Mouse (Mus musculus): ENCODE measurements around the gene Enpp3. TPM values are rescaled to one million over a fixed set of nuclear protein-coding genes. Genes with fewer than 3 reads are reported as not detected.

Enpp3 gene
- polyA plus RNA-seq, 1 experiment from 2014 or later: 6.1 TPM

DNA sequence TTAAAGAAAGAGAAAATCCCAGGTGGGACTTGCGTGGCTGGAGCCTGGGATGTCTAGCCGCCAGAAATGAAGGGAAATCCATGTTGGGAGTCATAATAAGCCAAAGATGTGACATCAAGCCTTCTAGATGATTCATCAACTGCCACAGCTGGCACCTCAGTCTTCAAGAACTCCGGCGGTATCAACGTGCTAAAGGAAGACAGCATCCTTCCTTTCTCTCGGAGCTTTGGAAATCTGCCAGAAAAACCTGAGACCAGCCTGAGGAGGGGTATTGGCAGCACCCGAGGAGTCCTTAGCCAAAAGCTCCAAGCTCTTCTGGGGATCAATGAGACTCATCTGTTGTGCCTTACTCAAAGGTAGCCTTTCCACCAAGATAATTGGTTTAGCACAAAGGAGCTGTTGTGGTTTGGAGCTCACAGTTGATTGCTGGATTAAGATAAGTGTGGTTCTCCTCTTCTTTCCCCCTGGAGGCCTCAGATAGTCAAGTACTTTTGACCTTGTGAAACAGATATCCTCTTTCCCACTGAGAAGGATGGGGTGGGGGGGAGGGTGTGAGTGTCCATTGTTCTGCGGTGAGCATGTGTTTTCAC, 84.2 kb downstream of the Enpp3 start:
- H3K9ac ChIP-seq: no peak overlapping the region
- H3K27me3 ChIP-seq: no peaks in the 10 kb centered on the region
- ATAC-seq (ENCODE audit: insufficient number of reproducible peaks, low FRiP score, low TSS enrichment, low read depth): 0 out of 2 replicates have a peak, but pooled peaks have one; percentile 19
- H3K27ac ChIP-seq (replicated peaks): no peak overlapping the region
- no peaks in the 10 kb centered on the region for H3K4me1 ChIP-seq
- H3K36me3 ChIP-seq: no peaks in the 10 kb centered on the region
- H3K9me3 ChIP-seq (replicated peaks): no peaks in the 10 kb centered on the region
- no peak overlapping the region for H3K4me3 ChIP-seq (replicated peaks)
- WGBS: 30% methylated on average over 8 of the region's 8 CpGs
- H3K4me2 ChIP-seq (replicated peaks): no peak overlapping the region

DNA sequence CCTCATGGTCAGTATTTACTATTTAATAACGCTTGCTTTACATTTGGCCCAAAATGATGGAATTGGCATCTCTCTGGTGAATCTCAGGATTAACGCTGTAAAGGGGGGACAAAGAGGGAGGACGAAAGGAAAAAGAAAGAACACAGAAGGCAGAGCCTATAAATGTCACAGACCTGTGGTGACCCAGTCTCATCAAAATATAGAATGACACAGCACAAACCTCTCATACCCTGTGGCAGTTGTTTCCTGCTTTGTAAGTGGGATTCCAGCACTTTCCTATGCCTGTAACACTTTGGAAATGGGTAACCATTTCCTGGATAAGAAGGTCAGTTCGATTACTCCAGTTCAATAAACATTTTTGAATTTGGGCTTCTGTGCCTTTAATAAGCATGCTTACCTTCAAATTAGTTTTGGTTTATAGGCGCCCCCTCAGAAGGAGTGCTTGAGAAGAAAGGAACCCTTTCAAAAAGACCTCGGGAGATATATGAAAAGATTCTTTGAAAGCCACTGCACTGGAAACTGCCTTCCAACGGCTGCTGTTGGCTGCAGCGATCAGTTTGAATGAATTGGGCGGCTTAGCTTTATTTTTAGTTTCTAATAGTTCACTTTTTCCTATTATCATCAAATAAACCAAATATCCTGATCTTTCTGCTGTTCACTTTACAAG, 87.6 kb downstream of the Enpp3 start:
- H3K27me3 ChIP-seq: no peaks in the 10 kb centered on the region
- H3K9me3 ChIP-seq (replicated peaks): no peaks in the 10 kb centered on the region
- peak overlapping the region; percentile 31 for H3K4me2 ChIP-seq (replicated peaks)
- WGBS: 48% methylated on average over 9 of the region's 9 CpGs
- H3K36me3 ChIP-seq: no peaks in the 10 kb centered on the region
- H3K4me1 ChIP-seq: no peaks in the 10 kb centered on the region
- peak overlapping the region; percentile 30; the same call in 1 of the 2 replicates for H3K4me3 ChIP-seq (replicated peaks)
- ATAC-seq (ENCODE audit: insufficient number of reproducible peaks, low FRiP score, low TSS enrichment, low read depth): no peak
- H3K27ac ChIP-seq (replicated peaks): peak overlapping the region; percentile 39
- no peak overlapping the region for H3K9ac ChIP-seq

- no peaks in the 10 kb centered on the region for H3K27me3 ChIP-seq
- no peaks in the 10 kb centered on the region for H3K4me1 ChIP-seq
- peak overlapping the region; percentile 39; the same call in 1 of the 2 replicates for H3K27ac ChIP-seq (replicated peaks)
- no peaks in the 10 kb centered on the region for H3K9me3 ChIP-seq (replicated peaks)
- peak overlapping the region; percentile 31 for H3K4me2 ChIP-seq (replicated peaks)
- WGBS: 50% methylated on average over 11 of the region's 11 CpGs
- H3K4me3 ChIP-seq (replicated peaks): peak overlapping the region; percentile 30
- no peak for ATAC-seq (ENCODE audit: insufficient number of reproducible peaks, low FRiP score, low TSS enrichment, low read depth)
- H3K9ac ChIP-seq: no peak overlapping the region
- H3K36me3 ChIP-seq: no peaks in the 10 kb centered on the region
These were observed 88.3 kb downstream of the Enpp3 start for GRCm38 (mm10) chr10:24754251-24754835.

- Histone ChIP-seq H3K4me1 (no peaks in the 10 kb centered on the region), H3K4me2 (replicated peaks) (peak overlapping the region; percentile 31; the same call in 1 of the 2 replicates), H3K4me3 (replicated peaks) (peak overlapping the region; percentile 30), H3K27ac (replicated peaks) (no peak overlapping the region), H3K9ac (no peak overlapping the region), H3K27me3 (no peaks in the 10 kb centered on the region), H3K36me3 (no peaks in the 10 kb centered on the region), H3K9me3 (replicated peaks) (no peaks in the 10 kb centered on the region)
- WGBS: 63% methylated on average over 16 of the region's 16 CpGs
- ATAC-seq (ENCODE audit: insufficient number of reproducible peaks, low FRiP score, low TSS enrichment, low read depth): no peak
These were observed 88.9 kb downstream of the Enpp3 start for GRCm38 (mm10) chr10:24753536-24754250.

GRCm38 (mm10) chr10:24742950-24743487, 99.6 kb downstream of the Enpp3 start:
- H3K4me3 ChIP-seq (replicated peaks): no peak overlapping the region
- peak overlapping the region; percentile 77; the same call in 1 of the 2 replicates for H3K27ac ChIP-seq (replicated peaks)
- peak; percentile 57; the same call in 1 of the 2 replicates for ATAC-seq (ENCODE audit: insufficient number of reproducible peaks, low FRiP score, low TSS enrichment, low read depth)
- H3K36me3 ChIP-seq: no peaks in the 10 kb centered on the region
- no peaks in the 10 kb centered on the region for H3K9me3 ChIP-seq (replicated peaks)
- H3K27me3 ChIP-seq: no peaks in the 10 kb centered on the region
- 44% methylated on average over 13 of the region's 13 CpGs for WGBS
- peak overlapping the region; percentile 19; the same call in 1 of the 2 replicates for H3K4me2 ChIP-seq (replicated peaks)
- no peak overlapping the region for H3K9ac ChIP-seq
- H3K4me1 ChIP-seq: peaks cover 10% of the 10 kb centered on the region; the same call in 1 of the 2 replicates

DNA sequence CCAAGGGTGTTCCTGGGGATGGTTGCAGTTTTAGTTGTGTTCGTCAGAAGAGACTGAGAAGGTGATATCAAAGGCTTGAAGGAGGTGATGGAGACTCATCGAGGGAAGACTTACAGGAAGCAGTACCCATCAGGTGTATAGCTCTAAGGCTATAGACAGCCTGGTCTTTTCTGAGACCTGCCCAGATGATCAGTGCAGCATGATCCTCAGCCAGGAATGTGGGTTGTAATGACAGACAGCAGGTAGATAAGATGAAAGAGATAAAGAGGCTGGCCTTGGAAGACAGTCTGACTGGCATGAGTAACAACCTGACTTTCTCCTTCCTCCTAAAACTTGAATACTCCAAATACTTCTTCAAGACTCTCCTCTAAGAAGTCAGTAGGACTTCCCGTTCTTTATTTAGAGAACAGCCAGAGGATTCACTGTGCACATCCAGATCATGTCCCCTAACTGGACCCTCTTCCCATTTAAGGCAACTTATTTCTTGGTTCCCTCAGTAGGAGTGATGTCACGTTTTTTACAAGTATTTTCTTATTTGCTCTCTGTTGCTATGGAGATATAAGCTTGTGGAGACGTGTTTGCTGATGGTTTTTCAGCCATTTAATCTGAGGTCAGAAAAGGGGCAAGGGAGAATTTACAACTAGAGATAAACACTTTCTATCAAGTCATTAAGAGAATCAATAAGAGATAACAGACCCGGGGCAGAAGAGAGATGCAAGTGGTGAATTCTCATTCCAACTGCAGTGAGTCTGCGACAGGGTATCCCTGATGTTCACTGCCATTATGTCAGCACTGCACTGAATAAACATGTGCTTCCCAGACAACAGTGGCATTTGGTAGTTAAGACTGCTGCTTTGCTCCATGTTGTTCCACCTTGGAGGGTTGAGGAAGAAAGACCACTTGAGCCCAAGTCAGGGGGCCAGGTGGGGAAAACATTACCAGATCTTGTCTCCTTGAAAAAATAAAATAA, 101.1 kb downstream of the Enpp3 start:
- WGBS: 67% methylated on average over 7 of the region's 7 CpGs
- H3K27ac ChIP-seq (replicated peaks): no peak overlapping the region
- no peak overlapping the region for H3K4me2 ChIP-seq (replicated peaks)
- H3K9me3 ChIP-seq (replicated peaks): no peaks in the 10 kb centered on the region
- H3K36me3 ChIP-seq: no peaks in the 10 kb centered on the region
- peaks cover 13% of the 10 kb centered on the region; the same call in 1 of the 2 replicates for H3K4me1 ChIP-seq
- H3K4me3 ChIP-seq (replicated peaks): no peak overlapping the region
- no peak overlapping the region for H3K9ac ChIP-seq
- no peaks in the 10 kb centered on the region for H3K27me3 ChIP-seq
- no peak for ATAC-seq (ENCODE audit: insufficient number of reproducible peaks, low FRiP score, low TSS enrichment, low read depth)

DNA sequence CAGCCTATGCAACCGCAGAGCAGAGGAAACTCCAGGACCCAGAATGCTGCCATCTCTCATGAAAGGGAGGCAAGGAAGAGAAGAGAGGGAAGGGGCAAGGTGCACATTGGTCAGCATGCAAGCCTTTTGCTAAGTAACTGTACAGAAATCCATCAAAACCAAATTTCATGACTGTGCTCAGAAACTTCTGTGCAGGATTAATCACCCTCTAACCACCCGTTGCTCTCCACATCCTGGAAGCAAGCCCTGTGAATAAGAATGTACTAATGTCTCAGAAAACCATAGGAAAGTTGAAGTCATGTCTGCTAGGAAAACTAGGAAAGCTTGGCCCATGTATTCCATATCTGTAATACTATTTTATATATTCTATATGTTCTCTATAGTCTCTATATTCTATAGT, 103.5 kb downstream of the Enpp3 start:
- no peaks in the 10 kb centered on the region for H3K9me3 ChIP-seq (replicated peaks)
- no peak for ATAC-seq (ENCODE audit: insufficient number of reproducible peaks, low FRiP score, low TSS enrichment, low read depth)

GRCm38 (mm10) chr10:24738456-24738855, 104.2 kb downstream of the Enpp3 start:
- Histone ChIP-seq H3K9me3 (replicated peaks) (no peaks in the 10 kb centered on the region), H3K36me3 (no peaks in the 10 kb centered on the region), H3K4me2 (replicated peaks) (no peak overlapping the region), H3K4me1 (peaks cover 12% of the 10 kb centered on the region; the same call in 1 of the 2 replicates), H3K4me3 (replicated peaks) (no peak overlapping the region), H3K27ac (replicated peaks) (no peak overlapping the region), H3K9ac (no peak overlapping the region), H3K27me3 (no peaks in the 10 kb centered on the region)
- 44% methylated on average over 2 of the region's 2 CpGs for WGBS
- ATAC-seq (ENCODE audit: insufficient number of reproducible peaks, low FRiP score, low TSS enrichment, low read depth): no peak

More for the DNA sequence above, 103.5 kb downstream of the Enpp3 start:
- Histone ChIP-seq H3K27me3 (no peaks in the 10 kb centered on the region), H3K27ac (replicated peaks) (no peak overlapping the region), H3K4me1 (peaks cover 13% of the 10 kb centered on the region; the same call in 1 of the 2 replicates), H3K36me3 (no peaks in the 10 kb centered on the region), H3K4me3 (replicated peaks) (no peak overlapping the region), H3K9ac (no peak overlapping the region), H3K4me2 (replicated peaks) (no peak overlapping the region)
- WGBS: 69% methylated on average over 2 of the region's 2 CpGs

DNA sequence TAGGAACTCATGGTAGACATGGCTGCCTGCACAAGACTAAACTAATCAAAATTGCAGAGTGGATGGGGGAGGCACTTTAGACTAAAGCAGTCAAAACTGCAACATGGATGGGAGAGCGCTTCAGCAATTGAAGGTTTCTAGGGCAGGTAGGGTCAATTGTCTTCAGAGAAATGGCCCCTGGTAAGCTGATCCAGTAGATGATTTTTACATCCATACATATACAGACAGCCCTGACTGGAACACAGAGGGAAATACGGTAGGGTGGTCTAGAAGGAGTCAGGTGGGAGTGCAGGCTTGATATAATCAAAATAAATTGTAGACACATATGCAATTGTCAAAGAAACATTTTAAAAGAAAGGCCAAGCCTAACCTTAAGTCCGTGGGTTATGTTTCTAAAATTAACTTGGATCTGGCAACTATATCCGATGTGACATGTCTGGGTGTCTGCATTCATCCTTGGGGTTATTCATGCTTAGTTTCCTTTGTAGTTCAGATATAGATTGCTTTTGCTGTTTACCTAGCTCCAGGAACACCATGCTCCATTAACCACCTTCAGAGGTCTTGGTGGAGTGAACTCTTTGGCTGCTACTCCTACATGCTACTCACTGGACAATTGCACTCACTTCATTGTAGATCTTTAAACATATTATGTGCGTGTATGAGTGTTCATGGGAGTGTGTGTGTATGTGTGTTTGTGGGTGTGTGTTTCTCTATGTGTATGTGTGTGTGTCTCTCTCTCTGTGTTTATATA, 107.4 kb downstream of the Enpp3 start:
- 90% methylated on average over 5 of the region's 5 CpGs for WGBS

More for the DNA sequence above, 107.4 kb downstream of the Enpp3 start:
- Histone ChIP-seq H3K9me3 (replicated peaks) (no peaks in the 10 kb centered on the region), H3K9ac (no peak overlapping the region), H3K27ac (replicated peaks) (no peak overlapping the region), H3K27me3 (no peaks in the 10 kb centered on the region), H3K4me2 (replicated peaks) (no peak overlapping the region), H3K4me1 (peaks cover 15% of the 10 kb centered on the region; the same call in 1 of the 2 replicates), H3K4me3 (replicated peaks) (no peak overlapping the region), H3K36me3 (no peaks in the 10 kb centered on the region)
- no peak for ATAC-seq (ENCODE audit: insufficient number of reproducible peaks, low FRiP score, low TSS enrichment, low read depth)

Measured in embryonic facial prominence, embryonic 15.5 days (tissue).